Mouse (Mus musculus): ENCODE measurements around the gene Nav2.

DNA sequence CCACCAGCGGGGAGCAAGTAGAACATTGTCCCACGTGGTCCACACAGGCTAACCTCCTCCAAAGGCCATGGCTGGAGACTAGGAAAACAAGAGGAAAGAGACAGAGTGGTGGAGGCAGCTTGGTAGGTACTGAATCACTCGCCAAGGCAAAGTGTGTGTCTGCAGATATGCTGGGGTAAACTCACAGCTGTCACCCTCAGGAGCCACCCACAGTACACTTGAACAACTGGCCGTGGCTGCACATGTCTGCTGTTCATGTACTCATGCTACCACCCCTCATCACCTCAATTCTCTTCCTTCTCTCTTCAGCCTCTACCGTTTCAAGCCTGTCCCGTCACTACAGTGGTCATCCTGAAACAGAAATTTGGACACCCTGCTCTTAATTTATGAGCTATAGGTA is 393.0 kb downstream of the Nav2 start:
- TF ChIP-seq CTCF (IDR thresholded peaks at IDR 0.05; ENCODE audit: borderline replicate concordance, control insufficient read depth, extremely low read depth, insufficient read depth, low read length, poor library complexity) (no peak), POLR2A (IDR thresholded peaks at IDR 0.05; ENCODE audit: control insufficient read depth, extremely low read depth, insufficient read depth, low read length, poor library complexity) (no peak)
